Mouse (Mus musculus): Measurements from ENCODE around the gene Slk.
A peak's percentile ranks its signal among the peaks of the same experiment; 100 is the strongest.

The Slk gene

GRCm38 (mm10) chr19:47579225-47579787 is at the start of gene Slk:
TSS of gene Slk (plus strand) at chr19:47579678.
- peak; percentile 89 for DNase-seq (ENCODE audit: low read depth)

GRCm38 (mm10) chr19:47531309-47531708 is 48.2 kb upstream of the Slk start:
- DNase-seq (ENCODE audit: low read depth) = peak; percentile 51

GRCm38 (mm10) chr19:47532449-47532848 is 47.0 kb upstream of the Slk start:
- peak; percentile 64 for DNase-seq (ENCODE audit: low read depth)

GRCm38 (mm10) chr19:47534131-47534530 is 45.3 kb upstream of the Slk start:
- DNase-seq (ENCODE audit: low read depth) = no peak

- peak; percentile 96 for DNase-seq (ENCODE audit: low read depth)
These were observed 42.8 kb upstream of the Slk start for GRCm38 (mm10) chr19:47536521-47537299.

- DNase-seq (ENCODE audit: low read depth) = peak; percentile 76
These were observed 42.1 kb upstream of the Slk start, which contains the start of gene Stn1 for GRCm38 (mm10) chr19:47537300-47537792. TSS of gene Stn1 (minus strand) at chr19:47537507.

- DNase-seq (ENCODE audit: low read depth) = no peak
These were observed 41.6 kb upstream of the Slk start for GRCm38 (mm10) chr19:47537879-47538278.

GRCm38 (mm10) chr19:47538801-47539200 is 40.7 kb upstream of the Slk start:
- peak; percentile 35 for DNase-seq (ENCODE audit: low read depth)

GRCm38 (mm10) chr19:47542441-47542840 is 37.0 kb upstream of the Slk start:
- DNase-seq (ENCODE audit: low read depth) = no peak

GRCm38 (mm10) chr19:47545055-47545454 is 34.4 kb upstream of the Slk start:
- DNase-seq (ENCODE audit: low read depth) = no peak

- no peak for DNase-seq (ENCODE audit: low read depth)
These were observed 34.0 kb upstream of the Slk start for GRCm38 (mm10) chr19:47545528-47545927.

- DNase-seq (ENCODE audit: low read depth) = no peak
These were observed 30.9 kb upstream of the Slk start for GRCm38 (mm10) chr19:47548432-47549076.

GRCm38 (mm10) chr19:47549174-47549573 is 30.3 kb upstream of the Slk start:
- no peak for DNase-seq (ENCODE audit: low read depth)

GRCm38 (mm10) chr19:47549584-47549983 is 29.9 kb upstream of the Slk start:
- no peak for DNase-seq (ENCODE audit: low read depth)

- DNase-seq (ENCODE audit: low read depth) = no peak
These were observed 20.3 kb upstream of the Slk start for GRCm38 (mm10) chr19:47559145-47559544.

- no peak for DNase-seq (ENCODE audit: low read depth)
These were observed 19.5 kb upstream of the Slk start for GRCm38 (mm10) chr19:47559751-47560512.

- DNase-seq (ENCODE audit: low read depth) = no peak
These were observed 18.8 kb upstream of the Slk start for GRCm38 (mm10) chr19:47560544-47561161.

- no peak for DNase-seq (ENCODE audit: low read depth)
These were observed 17.5 kb upstream of the Slk start for GRCm38 (mm10) chr19:47561996-47562441.

- DNase-seq (ENCODE audit: low read depth) = no peak
These were observed 15.8 kb upstream of the Slk start for GRCm38 (mm10) chr19:47563715-47564114.

GRCm38 (mm10) chr19:47565031-47565654 is 14.3 kb upstream of the Slk start:
- DNase-seq (ENCODE audit: low read depth) = no peak

- DNase-seq (ENCODE audit: low read depth) = no peak
These were observed 13.5 kb upstream of the Slk start for GRCm38 (mm10) chr19:47565994-47566393.

All from naive thymus-derived CD4-positive, alpha-beta T cell, adult 2 months (primary cell).